Mouse (Mus musculus) heart, embryonic 16.5 days (tissue): ENCODE results near the gene Atp8a2. TPM values are rescaled to one million over a fixed set of nuclear protein-coding genes. Genes with fewer than 3 reads are reported as not detected.

ENCODE experiments used
- ATAC-seq: fragments of 200-750 bp; cut with Nextera tagmentation; replicated peaks from 2 replicates; pipeline ENCODE4 v1.8.0; 2017; ENCODE audit warnings: moderate number of reproducible peaks; ENCODE audit not compliant: insufficient read depth, low FRiP score; ENCODE audit errors: extremely low read depth
- H3K27ac ChIP-seq: fragments of 300-500 bp; sonication (generic); 2 replicates; pipeline ENCODE4 v1.5.1; 2014; ENCODE audit warnings: mild to moderate bottlenecking, low read length, control low read depth, moderate library complexity
- H3K27me3 ChIP-seq: fragments of 300-500 bp; sonication (generic); 2 replicates; pipeline ENCODE4 v1.6.1; 2014; ENCODE audit warnings: low read length, mixed read lengths; ENCODE audit not compliant: control insufficient read depth, insufficient read depth
- H3K36me3 ChIP-seq: fragments of 300-500 bp; sonication (generic); 2 replicates; pipeline ENCODE4 v1.6.1; 2014; ENCODE audit not compliant: control insufficient read depth, insufficient read depth
- H3K4me1 ChIP-seq: fragments of 300-500 bp; sonication (generic); 2 replicates; pipeline ENCODE4 v1.6.1; 2014; ENCODE audit warnings: low read length, mixed read lengths; ENCODE audit not compliant: control insufficient read depth, insufficient read depth
- H3K4me2 ChIP-seq: fragments of 300-500 bp; sonication (generic); 2 replicates; pipeline ENCODE4 v1.6.1; 2014; ENCODE audit warnings: low read depth, mild to moderate bottlenecking, control low read depth, low read length
- H3K4me3 ChIP-seq: fragments of 300-500 bp; sonication (generic); 2 replicates; pipeline ENCODE4 v1.5.1; 2014; ENCODE audit warnings: mild to moderate bottlenecking, control low read depth, low read length
- H3K9ac ChIP-seq: fragments of 300-500 bp; sonication (generic); 2 replicates; pipeline ENCODE4 v1.6.1; 2014; ENCODE audit warnings: low read length, control low read depth
- H3K9me3 ChIP-seq: fragments of 300-500 bp; sonication (generic); replicated peaks from 2 replicates; pipeline ENCODE4 v1.6.1; 2016; ENCODE audit warnings: low read length; ENCODE audit not compliant: control insufficient read depth
- WGBS: fragments of 180-500 bp; shearing (Covaris S2); extraction: QIAGEN DNeasy Blood & Tissue Kit; methylation state at CpG from one replicate; pipeline ENCODE4 v1.1.7; 2014; 5-methylcytosine and 5-hydroxymethylcytosine counted together
- polyA plus RNA-seq: library from polyadenylated mRNA; unstranded; fragments of >200 nt; fragmentation: Nextera tagmentation; extraction: Ambion mirVana; gene quantifications from 2 replicates; pipeline ENCODE4 v1.2.1, GENCODE M21; 2015

Gene Atp8a2
- 6.1 and 6.3 TPM in 2 replicates for polyA plus RNA-seq

DNA sequence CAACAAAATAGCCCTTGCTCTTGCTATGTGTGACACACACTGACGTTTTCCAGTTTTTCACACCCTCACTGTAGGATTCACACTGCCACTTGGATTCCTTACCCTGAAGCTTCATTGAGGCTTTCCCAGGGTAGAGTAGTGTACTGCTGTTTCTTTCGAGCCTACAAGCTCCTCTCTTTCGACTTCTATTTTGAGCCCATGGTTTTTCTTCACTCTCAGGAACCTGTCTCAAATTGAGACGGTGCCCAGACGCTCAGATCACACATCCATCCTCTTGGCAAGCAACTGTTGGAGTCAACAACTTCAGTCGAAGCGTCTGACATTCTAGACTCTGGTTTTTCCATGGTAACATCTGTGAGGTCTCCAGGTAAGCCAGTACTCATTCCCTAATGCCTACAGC is at the start of gene Atp8a2:
TSS of gene Atp8a2 (minus strand) at position 296 of the 400 bp plus-strand sequence.
- H3K4me2 ChIP-seq: no peak within 1 kb of the TSS
- 36% methylated on average over 7 of the region's 7 CpGs for WGBS
- peaks cover 9% of the 10 kb centered on the region for H3K4me1 ChIP-seq
- ATAC-seq: no peak
- no peaks in the 10 kb centered on the region for H3K36me3 ChIP-seq
- H3K27ac ChIP-seq: no peak within 1 kb of the TSS
- no peaks in the 10 kb centered on the region for H3K9me3 ChIP-seq
- no peak within 1 kb of the TSS; the same call in 1 of the 2 replicates for H3K9ac ChIP-seq
- H3K4me3 ChIP-seq: no peak within 1 kb of the TSS
- H3K27me3 ChIP-seq: no peaks in the 10 kb centered on the region

GRCm38 (mm10) chr14:60238551-60238950 is 41.6 kb upstream of the Atp8a2 start:
- no peak overlapping the region for H3K27ac ChIP-seq
- ATAC-seq: no peak
- no peaks in the 10 kb centered on the region for H3K4me1 ChIP-seq
- no peak overlapping the region for H3K4me3 ChIP-seq
- H3K9ac ChIP-seq: no peak overlapping the region
- H3K9me3 ChIP-seq: no peaks in the 10 kb centered on the region
- peaks cover 32% of the 10 kb centered on the region for H3K36me3 ChIP-seq
- H3K27me3 ChIP-seq: no peaks in the 10 kb centered on the region
- no peak overlapping the region for H3K4me2 ChIP-seq
- 66% methylated on average over 3 of the region's 3 CpGs for WGBS

GRCm38 (mm10) chr14:60219886-60220285 is 22.9 kb upstream of the Atp8a2 start:
- Histone ChIP-seq H3K27ac (no peak overlapping the region), H3K9me3 (no peaks in the 10 kb centered on the region), H3K36me3 (peaks cover 18% of the 10 kb centered on the region), H3K27me3 (no peaks in the 10 kb centered on the region), H3K4me3 (no peak overlapping the region), H3K4me2 (no peak overlapping the region), H3K9ac (no peak overlapping the region), H3K4me1 (no peaks in the 10 kb centered on the region)
- no peak for ATAC-seq
- WGBS: 87% methylated on average over 10 of the region's 10 CpGs

DNA sequence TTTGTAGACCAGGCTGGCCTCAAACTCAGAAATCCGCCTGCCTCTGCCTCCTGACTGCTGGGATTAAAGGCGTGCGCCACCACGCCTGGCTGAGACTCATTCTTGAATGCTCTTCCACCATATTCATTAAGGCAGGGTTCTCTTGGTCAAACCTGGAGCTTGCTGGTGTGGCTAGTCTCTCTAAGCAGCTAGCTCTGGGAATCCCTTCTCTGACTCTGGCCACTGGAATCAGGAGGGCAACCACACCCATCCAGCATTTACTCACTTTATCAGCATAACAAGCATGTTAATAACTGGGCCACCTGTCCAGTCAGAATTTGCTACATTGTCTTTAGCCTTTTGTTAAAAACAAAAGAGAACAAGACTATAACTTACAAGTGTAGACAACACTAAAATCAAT is 20.6 kb upstream of the Atp8a2 start:
- Histone ChIP-seq H3K4me3 (no peak overlapping the region), H3K27me3 (no peaks in the 10 kb centered on the region), H3K9me3 (no peaks in the 10 kb centered on the region), H3K4me2 (no peak overlapping the region), H3K4me1 (no peaks in the 10 kb centered on the region), H3K36me3 (peaks cover 16% of the 10 kb centered on the region), H3K27ac (no peak overlapping the region), H3K9ac (no peak overlapping the region)
- WGBS: 97% methylated on average over 4 of the region's 4 CpGs
- ATAC-seq: no peak

- ATAC-seq: no peak
- H3K4me3 ChIP-seq: no peak overlapping the region
- no peak overlapping the region for H3K27ac ChIP-seq
- no peaks in the 10 kb centered on the region for H3K27me3 ChIP-seq
- H3K9ac ChIP-seq: no peak overlapping the region
- no peaks in the 10 kb centered on the region for H3K9me3 ChIP-seq
- H3K4me2 ChIP-seq: no peak overlapping the region
- no peaks in the 10 kb centered on the region for H3K4me1 ChIP-seq
- peaks cover 12% of the 10 kb centered on the region for H3K36me3 ChIP-seq
- 87% methylated on average over 1 of the region's 1 CpGs for WGBS
These were observed 19.1 kb upstream of the Atp8a2 start for GRCm38 (mm10) chr14:60216125-60216524.

DNA sequence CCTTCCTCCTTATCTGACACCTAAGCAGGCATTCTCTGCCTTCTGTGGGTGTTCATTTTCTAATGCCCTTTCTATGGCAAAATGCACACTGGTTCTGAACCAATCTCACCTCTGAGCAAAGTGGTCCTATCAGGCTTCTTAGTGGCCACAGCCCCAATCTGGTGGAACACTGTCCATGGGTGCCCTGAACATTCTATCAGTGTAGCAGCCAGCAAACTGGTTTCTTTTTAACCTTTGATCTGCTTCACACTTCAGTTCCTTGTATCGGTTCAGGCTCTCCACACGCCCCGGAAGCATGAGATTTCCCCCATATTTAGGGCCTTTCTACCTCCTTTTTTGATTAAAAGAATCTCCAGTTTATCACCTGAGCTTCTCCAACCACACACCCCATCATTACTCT is 18.0 kb upstream of the Atp8a2 start:
- WGBS: 89% methylated on average over 3 of the region's 3 CpGs
- H3K27me3 ChIP-seq: no peaks in the 10 kb centered on the region

DNA sequence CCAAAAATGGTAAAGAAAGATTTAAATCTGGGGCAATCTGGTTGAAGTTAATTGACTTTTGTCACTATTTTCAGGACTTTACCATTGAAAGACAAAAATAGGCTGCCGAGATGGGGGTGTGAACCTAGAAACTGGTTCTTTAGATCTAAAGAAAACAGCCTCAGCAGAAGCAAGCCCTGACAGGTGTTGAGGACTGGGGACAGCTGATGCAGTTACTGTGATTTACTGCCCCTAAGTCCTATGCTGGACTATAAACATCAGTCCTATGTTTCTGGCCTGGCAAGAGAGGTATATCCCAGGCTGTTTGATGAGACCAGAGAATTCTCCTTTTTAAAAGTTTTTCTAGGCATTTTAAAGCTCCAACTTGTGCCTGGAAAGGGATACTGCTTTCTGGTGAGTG is 17.1 kb upstream of the Atp8a2 start:
- H3K27ac ChIP-seq: no peak overlapping the region
- no peak overlapping the region for H3K4me2 ChIP-seq
- H3K4me1 ChIP-seq: no peaks in the 10 kb centered on the region
- no peak for ATAC-seq
- no peak overlapping the region for H3K9ac ChIP-seq
- peaks cover 8% of the 10 kb centered on the region; the same call in 1 of the 2 replicates for H3K36me3 ChIP-seq
- H3K9me3 ChIP-seq: no peaks in the 10 kb centered on the region
- 62% methylated on average over 1 of the region's 1 CpGs for WGBS
- H3K4me3 ChIP-seq: no peak overlapping the region
- no peaks in the 10 kb centered on the region for H3K27me3 ChIP-seq

More for the DNA sequence above, 18.0 kb upstream of the Atp8a2 start:
- Histone ChIP-seq H3K4me1 (no peaks in the 10 kb centered on the region), H3K4me3 (no peak overlapping the region), H3K9ac (no peak overlapping the region), H3K9me3 (no peaks in the 10 kb centered on the region), H3K27ac (no peak overlapping the region), H3K4me2 (no peak overlapping the region), H3K36me3 (peaks cover 12% of the 10 kb centered on the region)
- ATAC-seq: no peak

- Histone ChIP-seq H3K4me2 (no peak overlapping the region), H3K36me3 (no peaks in the 10 kb centered on the region), H3K4me1 (no peaks in the 10 kb centered on the region), H3K4me3 (no peak overlapping the region), H3K27me3 (no peaks in the 10 kb centered on the region), H3K27ac (no peak overlapping the region), H3K9me3 (no peaks in the 10 kb centered on the region), H3K9ac (no peak overlapping the region)
- ATAC-seq: no peak
- 80% methylated on average over 7 of the region's 7 CpGs for WGBS
These were observed 12.2 kb upstream of the Atp8a2 start for GRCm38 (mm10) chr14:60209166-60209565.

GRCm38 (mm10) chr14:60204993-60205392 is 8.0 kb upstream of the Atp8a2 start:
- H3K4me2 ChIP-seq: no peak overlapping the region
- no peaks in the 10 kb centered on the region for H3K9me3 ChIP-seq
- no peak overlapping the region for H3K9ac ChIP-seq
- no peaks in the 10 kb centered on the region for H3K36me3 ChIP-seq
- no peak for ATAC-seq
- no peaks in the 10 kb centered on the region for H3K27me3 ChIP-seq
- H3K27ac ChIP-seq: no peak overlapping the region
- H3K4me1 ChIP-seq: no peaks in the 10 kb centered on the region
- no peak overlapping the region for H3K4me3 ChIP-seq
- 90% methylated on average over 6 of the region's 6 CpGs for WGBS
